30 mouse cellular contexts compared by ENCODE assay signal in genomic region chr5:120890026-120890425, GRCm38 (mm10). TPM values are rescaled to one million over a fixed set of nuclear protein-coding genes. Genes with fewer than 3 reads are reported as not detected.
A peak's percentile ranks its signal among the peaks of the same experiment; 100 is the strongest.
DNase-seq lines count a peak whose midpoint lies in the region; ATAC-seq and TF ChIP-seq lines count a peak whose summit lies in the region.
"Had no signal": no experiment of that assay in that cellular context is flagged by ENCODE, and none has a peak within 500 bp of the region (broad histone marks: within the 10 kb centered on the region; RNA-seq: fewer than 3 reads in every experiment).

No protein-coding gene starts in this region.

- H3K4me1 ChIP-seq in forebrain, embryonic 11.5 days (replicated peaks; ENCODE audit: control insufficient read depth, insufficient read depth, low read length): no peaks in the 10 kb centered on the region
- H3K4me1 ChIP-seq in forebrain, embryonic 15.5 days: no peaks in the 10 kb centered on the region
- no peaks in the 10 kb centered on the region for H3K4me1 ChIP-seq in heart, embryonic 10.5 days
- no peaks in the 10 kb centered on the region for H3K4me1 ChIP-seq in heart, embryonic 12.5 days (replicated peaks)
- peaks cover 63% of the 10 kb centered on the region for H3K4me1 ChIP-seq in E14TG2a.4 (replicated peaks; ENCODE audit: low read depth, low read length)
- H3K4me1 ChIP-seq in stomach, postnatal 0 days (replicated peaks; ENCODE audit: control insufficient read depth, insufficient read depth): no peaks in the 10 kb centered on the region
- H3K4me1 ChIP-seq: embryonic facial prominence, embryonic 13.5 days; embryonic facial prominence, embryonic 15.5 days; forebrain, embryonic 10.5 days; forebrain, embryonic 13.5 days had no signal

- no peak overlapping the region for H3K9ac ChIP-seq in forebrain, embryonic 11.5 days (ENCODE audit: low read length)
- H3K9ac ChIP-seq in forebrain, embryonic 15.5 days (replicated peaks): no peak overlapping the region
- no peak overlapping the region for H3K9ac ChIP-seq in heart, embryonic 12.5 days
- H3K9ac ChIP-seq in stomach, postnatal 0 days (ENCODE audit: low read length): no peak overlapping the region
- H3K9ac ChIP-seq: embryonic facial prominence, embryonic 13.5 days; embryonic facial prominence, embryonic 15.5 days; forebrain, embryonic 13.5 days had no signal

- ATAC-seq in forebrain, embryonic 11.5 days (replicated peaks; ENCODE audit: low FRiP score): no peak
- no peak for ATAC-seq in forebrain, embryonic 15.5 days (replicated peaks)
- ATAC-seq in heart, embryonic 12.5 days (ENCODE audit: insufficient number of reproducible peaks, low FRiP score): no peak
- ATAC-seq in stomach, postnatal 0 days (ENCODE audit: low FRiP score, low TSS enrichment): no peak
- ATAC-seq: activated CD4-positive, CD25-positive, alpha-beta regulatory T cell, adult 4 months; CD4-positive, CD25-positive, alpha-beta regulatory T cell, adult 4 months; forebrain, embryonic 13.5 days; forebrain, embryonic 16.5 days; Patski had no signal

- H3K4me3 ChIP-seq in forebrain, embryonic 11.5 days (ENCODE audit: low read depth, low read length): no peak overlapping the region
- H3K4me3 ChIP-seq in forebrain, embryonic 15.5 days: no peak overlapping the region
- no peak overlapping the region for H3K4me3 ChIP-seq in heart, embryonic 10.5 days
- no peak overlapping the region for H3K4me3 ChIP-seq in heart, embryonic 12.5 days
- H3K4me3 ChIP-seq in E14TG2a.4 (replicated peaks; ENCODE audit: low read length): peak overlapping the region; percentile 77
- H3K4me3 ChIP-seq in stomach, postnatal 0 days (ENCODE audit: low read depth, low read length): no peak overlapping the region
- H3K4me3 ChIP-seq: embryonic facial prominence, embryonic 13.5 days; embryonic facial prominence, embryonic 15.5 days; erythroblast, embryonic 14.5 days; forebrain, embryonic 10.5 days; forebrain, embryonic 13.5 days had no signal

- DNase-seq in forebrain, embryonic 11.5 days (ENCODE audit: low spot score): peak; percentile 37
- DNase-seq in heart, embryonic 10.5 days (ENCODE audit: low spot score): peak; percentile 36
- peak; percentile 2 for DNase-seq in stomach, postnatal 0 days (ENCODE audit: low spot score)
- DNase-seq in ovary, adult 18-20 months (ENCODE audit: low spot score): no peak
- DNase-seq: adrenal gland, adult 2 months; adrenal gland, postnatal 10 days; adrenal gland, postnatal 25 days; B cell, adult 2 months; cerebellum, adult 11 months; cerebellum, adult 18-20 months; cerebellum, adult 8-10 months; cerebellum, adult 9-11 months; cerebellum, postnatal 14 days; cerebellum, postnatal 36 days; embryo, embryonic 11 days had no signal

- no peaks in the 10 kb centered on the region for H3K36me3 ChIP-seq in forebrain, embryonic 11.5 days (ENCODE audit: control insufficient read depth, insufficient read depth, low read length)
- H3K36me3 ChIP-seq in forebrain, embryonic 15.5 days: no peaks in the 10 kb centered on the region
- H3K36me3 ChIP-seq in heart, embryonic 10.5 days: no peaks in the 10 kb centered on the region
- no peaks in the 10 kb centered on the region for H3K36me3 ChIP-seq in heart, embryonic 12.5 days
- H3K36me3 ChIP-seq in E14TG2a.4 (ENCODE audit: insufficient read depth, low read length): peaks cover 27% of the 10 kb centered on the region
- H3K36me3 ChIP-seq in stomach, postnatal 0 days (ENCODE audit: control insufficient read depth, insufficient read depth, low read length): no peaks in the 10 kb centered on the region
- H3K36me3 ChIP-seq: embryonic facial prominence, embryonic 13.5 days; embryonic facial prominence, embryonic 15.5 days; forebrain, embryonic 10.5 days; G1E had no signal

- H3K27ac ChIP-seq in forebrain, embryonic 11.5 days (ENCODE audit: low read depth, low read length): no peak overlapping the region
- H3K27ac ChIP-seq in forebrain, embryonic 15.5 days (replicated peaks): no peak overlapping the region
- H3K27ac ChIP-seq in heart, embryonic 10.5 days: no peak overlapping the region
- H3K27ac ChIP-seq in heart, embryonic 12.5 days (ENCODE audit: poor library complexity, severe bottlenecking): no peak overlapping the region
- H3K27ac ChIP-seq in stomach, postnatal 0 days (replicated peaks): no peak overlapping the region
- H3K27ac ChIP-seq: embryonic facial prominence, embryonic 13.5 days; embryonic facial prominence, embryonic 15.5 days; forebrain, embryonic 10.5 days; forebrain, embryonic 13.5 days had no signal

- 91% methylated on average over 2 of the region's 2 CpGs for WGBS in forebrain, embryonic 11.5 days
- WGBS in forebrain, embryonic 15.5 days: 85% methylated on average over 2 of the region's 2 CpGs
- WGBS in heart, embryonic 10.5 days: 59% methylated on average over 2 of the region's 2 CpGs
- WGBS in heart, embryonic 12.5 days: 74% methylated on average over 2 of the region's 2 CpGs
- 74% methylated on average over 2 of the region's 2 CpGs for WGBS in stomach, postnatal 0 days

- TF ChIP-seq CTCF in E14TG2a.4 (conservative IDR thresholded peaks at IDR 0.05; ENCODE audit: low read length): no peak
- no peak for TF ChIP-seq CTCF in stomach, postnatal 0 days (IDR thresholded peaks at IDR 0.05; ENCODE audit: low read depth)

- TF ChIP-seq EP300 in stomach, postnatal 0 days (optimal IDR thresholded peaks at IDR 0.05): no peak

- no peaks in the 10 kb centered on the region for H3K27me3 ChIP-seq in forebrain, embryonic 11.5 days (ENCODE audit: control insufficient read depth, insufficient read depth, low read length)
- H3K27me3 ChIP-seq in forebrain, embryonic 15.5 days: no peaks in the 10 kb centered on the region
- H3K27me3 ChIP-seq in heart, embryonic 10.5 days (ENCODE audit: insufficient read depth, poor library complexity, severe bottlenecking): no peaks in the 10 kb centered on the region
- peaks cover 8% of the 10 kb centered on the region; the same call in 1 of the 2 replicates for H3K27me3 ChIP-seq in heart, embryonic 12.5 days (replicated peaks)
- no peaks in the 10 kb centered on the region for H3K27me3 ChIP-seq in E14TG2a.4 (ENCODE audit: insufficient read depth, low read length)
- H3K27me3 ChIP-seq in stomach, postnatal 0 days (ENCODE audit: control insufficient read depth, insufficient read depth, low read length): no peaks in the 10 kb centered on the region
- H3K27me3 ChIP-seq: embryonic facial prominence, embryonic 13.5 days; embryonic facial prominence, embryonic 15.5 days; forebrain, embryonic 13.5 days; Patski had no signal

- no peaks in the 10 kb centered on the region for H3K9me3 ChIP-seq in forebrain, embryonic 11.5 days (ENCODE audit: control insufficient read depth, low read length)
- no peaks in the 10 kb centered on the region for H3K9me3 ChIP-seq in forebrain, embryonic 15.5 days
- no peaks in the 10 kb centered on the region for H3K9me3 ChIP-seq in heart, embryonic 10.5 days
- 0 out of 2 replicates have a peak, but pooled peaks cover 4% of the 10 kb centered on the region for H3K9me3 ChIP-seq in heart, embryonic 12.5 days (replicated peaks)
- H3K9me3 ChIP-seq in E14TG2a.4 (ENCODE audit: low read length): peaks cover 30% of the 10 kb centered on the region
- no peaks in the 10 kb centered on the region for H3K9me3 ChIP-seq in stomach, postnatal 0 days (ENCODE audit: control insufficient read depth, low read length)
- H3K9me3 ChIP-seq: embryonic facial prominence, embryonic 13.5 days; embryonic facial prominence, embryonic 15.5 days; forebrain, embryonic 10.5 days; forebrain, embryonic 13.5 days; G1E had no signal

- no peak overlapping the region for H3K4me2 ChIP-seq in forebrain, embryonic 11.5 days (ENCODE audit: low read depth, low read length, severe bottlenecking)
- no peak overlapping the region for H3K4me2 ChIP-seq in forebrain, embryonic 15.5 days (replicated peaks)
- H3K4me2 ChIP-seq in heart, embryonic 12.5 days: no peak overlapping the region
- no peak overlapping the region for H3K4me2 ChIP-seq in stomach, postnatal 0 days (replicated peaks; ENCODE audit: low read depth)
- H3K4me2 ChIP-seq: embryonic facial prominence, embryonic 13.5 days; embryonic facial prominence, embryonic 15.5 days; forebrain, embryonic 13.5 days had no signal

RNA-seq across cellular contexts. Expression of gene Oas1g, which starts 2.6 kb away (rescaled TPM):
- not detected in 2 replicates for polyA plus RNA-seq in forebrain, embryonic 11.5 days (2014; fragmentation: Nextera tagmentation; extraction: Ambion mirVana)
- polyA plus RNA-seq in forebrain, embryonic 15.5 days (2015; fragmentation: Nextera tagmentation; extraction: Ambion mirVana): 0.09 and 0.23 TPM in 2 replicates
- not detected in 2 replicates for polyA plus RNA-seq in heart, embryonic 10.5 days (2016; fragmentation: Nextera tagmentation; extraction: Ambion mirVana)
- polyA plus RNA-seq in heart, embryonic 12.5 days (2016; fragmentation: Nextera tagmentation; extraction: Ambion mirVana): not detected in 2 replicates
- 4.7 and 5.1 TPM in 2 replicates for polyA plus RNA-seq in stomach, postnatal 0 days (2015; fragmentation: Nextera tagmentation; extraction: Ambion mirVana)
- polyA plus RNA-seq: embryonic facial prominence, embryonic 11.5 days; erythroblast, embryonic 14.5 days; forebrain, embryonic 10.5 days; forebrain, embryonic 16.5 days; G1E had no signal

RNA-seq across cellular contexts. Expression of gene Oas1a, which starts 17.3 kb away (rescaled TPM):
- polyA plus RNA-seq in forebrain, embryonic 11.5 days (2014; fragmentation: Nextera tagmentation; extraction: Ambion mirVana): 0.35 and 0.60 TPM in 2 replicates
- 0.45 and 0.89 TPM in 2 replicates for polyA plus RNA-seq in forebrain, embryonic 15.5 days (2015; fragmentation: Nextera tagmentation; extraction: Ambion mirVana)
- polyA plus RNA-seq in heart, embryonic 10.5 days (2016; fragmentation: Nextera tagmentation; extraction: Ambion mirVana): 0.26 and 0.38 TPM in 2 replicates
- polyA plus RNA-seq in heart, embryonic 12.5 days (2016; fragmentation: Nextera tagmentation; extraction: Ambion mirVana): 0.81 and 0.96 TPM in 2 replicates
- polyA plus RNA-seq in stomach, postnatal 0 days (2015; fragmentation: Nextera tagmentation; extraction: Ambion mirVana): 15.5 and 16.1 TPM in 2 replicates
- polyA plus RNA-seq: erythroblast, embryonic 14.5 days had no signal

RNA-seq across cellular contexts. Expression of gene Oas1d, which starts 24.3 kb away (rescaled TPM):
- not detected in 2 replicates for polyA plus RNA-seq in forebrain, embryonic 11.5 days (2014; fragmentation: Nextera tagmentation; extraction: Ambion mirVana)
- 0.18 TPM in 1 of 2 replicates, not detected in the other for polyA plus RNA-seq in forebrain, embryonic 15.5 days (2015; fragmentation: Nextera tagmentation; extraction: Ambion mirVana)
- polyA plus RNA-seq in heart, embryonic 10.5 days (2016; fragmentation: Nextera tagmentation; extraction: Ambion mirVana): not detected in 2 replicates
- polyA plus RNA-seq in heart, embryonic 12.5 days (2016; fragmentation: Nextera tagmentation; extraction: Ambion mirVana): not detected in 2 replicates
- polyA plus RNA-seq in stomach, postnatal 0 days (2015; fragmentation: Nextera tagmentation; extraction: Ambion mirVana): 0.07 TPM in 1 of 2 replicates, not detected in the other
- polyA plus RNA-seq: adrenal gland, adult 2 months; brain, embryonic 14.5 days; CD4-positive, CD25-positive, alpha-beta regulatory T cell, adult 4 months; embryonic facial prominence, embryonic 11.5 days; embryonic facial prominence, embryonic 13.5 days; embryonic facial prominence, embryonic 15.5 days; erythroblast, embryonic 14.5 days; forebrain, embryonic 10.5 days; forebrain, embryonic 13.5 days; forebrain, embryonic 16.5 days; G1E; Patski had no signal

RNA-seq across cellular contexts. Expression of gene Oas1h, which starts 28.8 kb away (rescaled TPM):
- polyA plus RNA-seq in forebrain, embryonic 11.5 days (2014; fragmentation: Nextera tagmentation; extraction: Ambion mirVana): not detected in 2 replicates
- polyA plus RNA-seq in forebrain, embryonic 15.5 days (2015; fragmentation: Nextera tagmentation; extraction: Ambion mirVana): not detected in 2 replicates
- polyA plus RNA-seq in heart, embryonic 10.5 days (2016; fragmentation: Nextera tagmentation; extraction: Ambion mirVana): not detected in 2 replicates
- not detected in 2 replicates for polyA plus RNA-seq in heart, embryonic 12.5 days (2016; fragmentation: Nextera tagmentation; extraction: Ambion mirVana)
- not detected in 2 replicates for polyA plus RNA-seq in stomach, postnatal 0 days (2015; fragmentation: Nextera tagmentation; extraction: Ambion mirVana)
- polyA plus RNA-seq: activated CD4-positive, CD25-positive, alpha-beta regulatory T cell, adult 4 months; adrenal gland, adult 2 months; brain, embryonic 14.5 days; CD4-positive, CD25-positive, alpha-beta regulatory T cell, adult 4 months; embryonic facial prominence, embryonic 11.5 days; embryonic facial prominence, embryonic 13.5 days; embryonic facial prominence, embryonic 15.5 days; erythroblast, embryonic 14.5 days; forebrain, embryonic 10.5 days; forebrain, embryonic 13.5 days; forebrain, embryonic 16.5 days; G1E; Patski had no signal

RNA-seq across cellular contexts. Expression of gene Oas1f, which starts 42.9 kb away (rescaled TPM):
- not detected in 2 replicates for polyA plus RNA-seq in forebrain, embryonic 11.5 days (2014; fragmentation: Nextera tagmentation; extraction: Ambion mirVana)
- not detected in 2 replicates for polyA plus RNA-seq in forebrain, embryonic 15.5 days (2015; fragmentation: Nextera tagmentation; extraction: Ambion mirVana)
- polyA plus RNA-seq in heart, embryonic 10.5 days (2016; fragmentation: Nextera tagmentation; extraction: Ambion mirVana): not detected in 2 replicates
- polyA plus RNA-seq in heart, embryonic 12.5 days (2016; fragmentation: Nextera tagmentation; extraction: Ambion mirVana): not detected in 2 replicates
- polyA plus RNA-seq in stomach, postnatal 0 days (2015; fragmentation: Nextera tagmentation; extraction: Ambion mirVana): not detected in 2 replicates
- polyA plus RNA-seq: activated CD4-positive, CD25-positive, alpha-beta regulatory T cell, adult 4 months; adrenal gland, adult 2 months; brain, embryonic 14.5 days; CD4-positive, CD25-positive, alpha-beta regulatory T cell, adult 4 months; embryonic facial prominence, embryonic 11.5 days; embryonic facial prominence, embryonic 13.5 days; erythroblast, embryonic 14.5 days; forebrain, embryonic 10.5 days; forebrain, embryonic 13.5 days; forebrain, embryonic 16.5 days; G1E; Patski had no signal
